Mouse (Mus musculus) liver, embryonic 14.5 days (tissue): ENCODE data around the gene Tead2. TPM values are rescaled to one million over a fixed set of nuclear protein-coding genes. Genes with fewer than 3 reads are reported as not detected.

Experiments used
- ATAC-seq: fragments of 200-750 bp; cut with Nextera tagmentation; 2 replicates; pipeline ENCODE4 v1.8.0; 2017; ENCODE audit warnings: moderate number of reproducible peaks, mild to moderate bottlenecking, moderate library complexity; ENCODE audit not compliant: insufficient read depth
- DNase-seq, 3 experiments: peaks; one replicate each; pipeline ENCODE4 v3.0.0-alpha.2; 2012 to 2013; ENCODE audit warnings: low read depth in 3 of 3, low spot score in 3 of 3
- H3K27ac ChIP-seq: fragments of 300-500 bp; sonication (generic); 2 replicates; pipeline ENCODE4 v1.5.1; 2014; ENCODE audit warnings: moderate library complexity, mild to moderate bottlenecking, control low read depth, inconsistent platforms
- H3K27me3 ChIP-seq: fragments of 300-500 bp; sonication (generic); 2 replicates; pipeline ENCODE4 v1.6.1; 2014; ENCODE audit warnings: mild to moderate bottlenecking, low read length, moderate library complexity; ENCODE audit not compliant: control insufficient read depth, insufficient read depth
- H3K36me3 ChIP-seq: fragments of 300-500 bp; sonication (generic); replicated peaks from 2 replicates; pipeline ENCODE4 v1.6.1; 2014; ENCODE audit warnings: low read depth; ENCODE audit not compliant: control insufficient read depth, insufficient read depth
- H3K4me1 ChIP-seq, 2 experiments: fragments of 200-500 bp in 1 of 2; fragments of 300-500 bp in 1 of 2; sonication (generic) in 1 of 2; replicated peaks; 2 replicates each; pipeline ENCODE4 v1.6.1; 2012 to 2014; ENCODE audit warnings: antibody characterized with exemption in 1 of 2, inconsistent platforms in 1 of 2, low read length in 1 of 2; ENCODE audit not compliant: control insufficient read depth in 2 of 2, insufficient read depth in 2 of 2
- H3K4me2 ChIP-seq: fragments of 300-500 bp; sonication (generic); 2 replicates; pipeline ENCODE4 v1.6.1; 2014; ENCODE audit warnings: low read depth, mild to moderate bottlenecking, control low read depth, moderate library complexity
- H3K4me3 ChIP-seq, 2 experiments: fragments of 200-500 bp in 1 of 2; fragments of 300-500 bp in 1 of 2; sonication (generic) in 1 of 2; 2 replicates each; pipeline ENCODE4 v1.5.1; 2012 to 2014; ENCODE audit warnings: low read depth in 2 of 2, low read length in 2 of 2, mild to moderate bottlenecking in 2 of 2, control low read depth in 1 of 2, inconsistent platforms in 1 of 2, moderate library complexity in 1 of 2; ENCODE audit not compliant: insufficient read depth in 1 of 2
- H3K9ac ChIP-seq: fragments of 300-500 bp; sonication (generic); replicated peaks from 2 replicates; pipeline ENCODE4 v1.6.1; 2014; ENCODE audit warnings: mild to moderate bottlenecking, control low read depth, moderate library complexity
- H3K9me3 ChIP-seq: fragments of 300-500 bp; sonication (generic); 2 replicates; pipeline ENCODE4 v1.6.1; 2016; ENCODE audit warnings: low read length, mixed read lengths; ENCODE audit not compliant: control insufficient read depth
- CTCF ChIP-seq: IDR thresholded peaks from 2 replicates; pipeline ENCODE4 v1.5.1; 2016; ENCODE audit warnings: antibody characterized with exemption, low read depth, control low read depth
- EP300 ChIP-seq: IDR thresholded peaks from 2 replicates; pipeline ENCODE4 v1.6.1; 2016; ENCODE audit warnings: antibody characterized with exemption, low read depth
- WGBS: fragments of 180-500 bp; shearing (Covaris S2); extraction: QIAGEN DNeasy Blood & Tissue Kit; methylation state at CpG from one replicate; pipeline ENCODE4 v1.1.7; 2014; ENCODE audit not compliant: insufficient replicate concordance; 5-methylcytosine and 5-hydroxymethylcytosine counted together
- polyA plus RNA-seq, 2 experiments: library from polyadenylated mRNA; depleted of rRNA in 1 of 2; stranded (reverse) in 1 of 2; unstranded in 1 of 2; fragments of >200 nt; fragmentation: Nextera tagmentation in 1 of 2; extraction: Ambion mirVana in 1 of 2; gene quantifications; 2 replicates each; pipeline versions ENCODE4 v1.2.1 to v1.2.3; 2012 to 2014

The Tead2 gene
- polyA plus RNA-seq, 2 experiments, result 4.1 to 10.0 TPM

- H3K4me3 ChIP-seq, result no peak overlapping the region
- no peaks in the 10 kb centered on the region for H3K9me3 ChIP-seq
- peaks cover 21% of the 10 kb centered on the region for H3K27me3 ChIP-seq
- peaks cover 13 to 19% of the 10 kb centered on the region in 2 experiments for H3K4me1 ChIP-seq
- no peaks in the 10 kb centered on the region for H3K36me3 ChIP-seq
- no peak for DNase-seq
- H3K27ac ChIP-seq, result no peak overlapping the region
- TF ChIP-seq EP300, result no peak
- no peak for TF ChIP-seq CTCF
- WGBS, result 50% methylated on average over 7 of the region's 7 CpGs
- ATAC-seq, result no peak
- no peak overlapping the region for H3K9ac ChIP-seq
- H3K4me2 ChIP-seq, result peak overlapping the region; percentile 68
Measured at GRCm38 (mm10) chr7:45212356-45212755, 3.2 kb upstream of the Tead2 start.

- no peaks in the 10 kb centered on the region for H3K9me3 ChIP-seq
- H3K36me3 ChIP-seq, result no peaks in the 10 kb centered on the region
- H3K9ac ChIP-seq, result no peak overlapping the region
- peaks cover 21% of the 10 kb centered on the region for H3K27me3 ChIP-seq
- 0 out of 2 replicates have a peak, but pooled peaks have one; percentile 6 for ATAC-seq
- DNase-seq, result no peak
- no peak overlapping the region for H3K27ac ChIP-seq
- H3K4me2 ChIP-seq, result no peak overlapping the region
- H3K4me3 ChIP-seq, result no peak overlapping the region
- WGBS, result 52% methylated on average over 5 of the region's 5 CpGs
- no peak for TF ChIP-seq CTCF
- TF ChIP-seq EP300, result no peak
- peaks cover 13 to 19% of the 10 kb centered on the region in 2 experiments for H3K4me1 ChIP-seq
Measured at GRCm38 (mm10) chr7:45213708-45214107, 1.8 kb upstream of the Tead2 start.

GRCm38 (mm10) chr7:45216442-45217183 is 1.1 kb downstream of the Tead2 start:
- no peak for DNase-seq
- Histone ChIP-seq H3K36me3 (no peaks in the 10 kb centered on the region), H3K27me3 (peaks cover 21% of the 10 kb centered on the region), H3K4me3 (peak overlapping the region; percentile 42 to 57; a peak in 3 of 4 replicates), H3K27ac (no peak overlapping the region), H3K9ac (no peak overlapping the region), H3K9me3 (no peaks in the 10 kb centered on the region), H3K4me2 (peak overlapping the region; percentile 49), H3K4me1 (peaks cover 6 to 11% of the 10 kb centered on the region in 2 experiments)
- no peak for ATAC-seq
- TF ChIP-seq CTCF, result no peak
- no peak for TF ChIP-seq EP300
- 5% methylated on average over 13 of the region's 13 CpGs for WGBS

- no peak for DNase-seq
- Histone ChIP-seq H3K27me3 (peaks cover 4% of the 10 kb centered on the region; the same call in 1 of the 2 replicates), H3K4me1 (no peaks in the 10 kb centered on the region), H3K27ac (no peak overlapping the region), H3K4me3 (no peak overlapping the region), H3K9me3 (no peaks in the 10 kb centered on the region), H3K9ac (no peak overlapping the region), H3K36me3 (no peaks in the 10 kb centered on the region), H3K4me2 (no peak overlapping the region)
- 31% methylated on average over 2 of the region's 2 CpGs for WGBS
- no peak for TF ChIP-seq EP300
- TF ChIP-seq CTCF, result no peak
- ATAC-seq, result no peak
Measured at GRCm38 (mm10) chr7:45221680-45222079, 6.1 kb downstream of the Tead2 start.

- no peaks in the 10 kb centered on the region for H3K27me3 ChIP-seq
- TF ChIP-seq CTCF (no peak), EP300 (no peak)
- H3K4me3 ChIP-seq, result no peak overlapping the region
- 80% methylated on average over 7 of the region's 7 CpGs for WGBS
- no peak overlapping the region for H3K27ac ChIP-seq
- H3K36me3 ChIP-seq, result no peaks in the 10 kb centered on the region
- no peak for DNase-seq
- no peak for ATAC-seq
- H3K9ac ChIP-seq, result no peak overlapping the region
- no peaks in the 10 kb centered on the region for H3K9me3 ChIP-seq
- H3K4me1 ChIP-seq, result no peaks in the 10 kb centered on the region
- no peak overlapping the region for H3K4me2 ChIP-seq
Measured at GRCm38 (mm10) chr7:45224826-45225225, 9.3 kb downstream of the Tead2 start.
